Mouse (Mus musculus): ENCODE measurements around the gene Tmbim1.

DNA sequence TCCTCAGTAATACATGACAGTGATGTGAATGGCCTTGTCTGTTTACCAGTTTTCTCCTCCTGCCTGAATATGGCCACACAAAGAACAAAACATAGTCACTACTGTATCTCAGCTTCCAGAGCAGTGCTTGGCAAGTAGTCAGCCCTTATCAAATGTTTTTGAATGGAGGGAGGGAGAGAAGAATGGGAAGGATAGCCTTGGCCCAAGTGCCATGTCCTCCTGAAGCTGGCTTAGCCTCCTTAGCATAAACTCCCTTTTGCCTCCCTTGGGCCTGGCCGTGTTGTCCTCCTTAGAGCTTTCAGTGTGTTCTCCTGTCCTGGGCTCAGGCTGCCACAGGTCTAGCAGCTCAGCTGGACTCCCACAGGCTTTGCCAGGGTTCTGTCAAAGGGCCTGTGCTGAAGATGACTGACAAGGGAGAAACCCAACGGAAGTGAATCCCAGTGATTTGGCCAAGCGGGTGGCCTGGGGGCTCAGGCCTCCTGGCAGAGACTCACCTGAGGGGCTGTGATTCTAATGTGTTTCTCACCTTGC lies 31.9 kb upstream of the Tmbim1 start:
- no peak for TF ChIP-seq EP300 (IDR thresholded peaks at IDR 0.05)
- no peak for TF ChIP-seq CTCF (IDR thresholded peaks at IDR 0.05)
